Mouse (Mus musculus) T-helper 2 cell (primary cell): ENCODE results near the gene Med9.

Experiments
- in situ Hi-C: fragments of 300-600 bp; cut with MboI, MseI; formaldehyde crosslinking; loops from one replicate; pipeline ENCODE4 v1.15.1; 2025; ENCODE audit warnings: high pct_unique_total_duplicates

Med9 gene

GRCm38 (mm10) chr11:59994318-59994717, 46.3 kb downstream of the Med9 start:
- in situ Hi-C loops = no loop called here

GRCm38 (mm10) chr11:60001231-60001980, 53.4 kb downstream of the Med9 start:
- in situ Hi-C loops = no loop called here

DNA sequence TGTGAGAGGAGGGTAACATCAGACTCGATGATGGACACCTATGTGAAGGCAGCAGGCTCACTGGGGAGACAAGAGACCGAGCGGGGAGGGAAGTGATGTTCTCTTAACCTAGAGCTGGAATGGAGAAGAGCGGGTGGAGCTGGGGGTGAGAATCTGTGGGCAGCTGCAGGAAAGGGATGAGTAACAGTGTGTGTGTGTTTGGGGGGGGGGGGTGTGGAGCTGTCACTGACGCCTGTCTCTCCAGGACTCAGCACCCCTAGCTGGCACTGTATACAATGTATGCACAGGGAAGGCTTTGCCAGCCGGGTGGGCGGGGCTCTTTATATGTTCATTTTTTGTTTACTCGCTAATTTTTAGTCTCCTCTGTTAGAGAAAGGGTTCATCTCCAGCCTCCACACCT, 55.8 kb downstream of the Med9 start:
- in situ Hi-C loops = no loop called here

GRCm38 (mm10) chr11:60004716-60005115, 56.7 kb downstream of the Med9 start:
- in situ Hi-C loops = no loop called here

GRCm38 (mm10) chr11:60005866-60006265, 57.9 kb downstream of the Med9 start:
- in situ Hi-C loops = no loop called here

DNA sequence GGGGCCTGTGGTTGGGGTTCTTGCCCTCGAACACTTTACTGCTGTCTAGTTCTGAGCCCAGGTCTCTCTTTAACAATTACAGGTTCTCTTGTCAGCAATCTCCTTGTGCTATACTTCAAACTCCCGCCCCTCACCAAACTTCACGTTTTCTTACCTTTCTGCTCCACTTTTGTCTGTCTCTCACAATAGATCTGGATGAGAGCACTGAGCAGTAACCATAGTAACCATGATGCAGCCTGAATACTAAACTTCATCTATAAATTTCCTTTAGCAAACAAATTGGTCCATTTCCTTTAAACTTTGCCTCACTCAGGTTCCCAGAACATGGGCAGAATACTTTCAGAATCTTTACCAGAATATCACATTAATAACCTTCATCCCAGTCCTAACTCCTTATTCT, 61.4 kb downstream of the Med9 start:
- in situ Hi-C loops = no loop called here

- in situ Hi-C loops = no loop called here
Measured at GRCm38 (mm10) chr11:60011516-60011915, 63.5 kb downstream of the Med9 start.
